Mouse (Mus musculus) CD4-positive, CD25-positive, alpha-beta regulatory T cell, adult 2 months (primary cell): Measurements from ENCODE around the gene Rcn1.

Experiments
- DNase-seq: peaks from one replicate; pipeline ENCODE4 v3.0.0-alpha.2; 2012; ENCODE audit warnings: low read depth, low spot score

The Rcn1 gene

DNA sequence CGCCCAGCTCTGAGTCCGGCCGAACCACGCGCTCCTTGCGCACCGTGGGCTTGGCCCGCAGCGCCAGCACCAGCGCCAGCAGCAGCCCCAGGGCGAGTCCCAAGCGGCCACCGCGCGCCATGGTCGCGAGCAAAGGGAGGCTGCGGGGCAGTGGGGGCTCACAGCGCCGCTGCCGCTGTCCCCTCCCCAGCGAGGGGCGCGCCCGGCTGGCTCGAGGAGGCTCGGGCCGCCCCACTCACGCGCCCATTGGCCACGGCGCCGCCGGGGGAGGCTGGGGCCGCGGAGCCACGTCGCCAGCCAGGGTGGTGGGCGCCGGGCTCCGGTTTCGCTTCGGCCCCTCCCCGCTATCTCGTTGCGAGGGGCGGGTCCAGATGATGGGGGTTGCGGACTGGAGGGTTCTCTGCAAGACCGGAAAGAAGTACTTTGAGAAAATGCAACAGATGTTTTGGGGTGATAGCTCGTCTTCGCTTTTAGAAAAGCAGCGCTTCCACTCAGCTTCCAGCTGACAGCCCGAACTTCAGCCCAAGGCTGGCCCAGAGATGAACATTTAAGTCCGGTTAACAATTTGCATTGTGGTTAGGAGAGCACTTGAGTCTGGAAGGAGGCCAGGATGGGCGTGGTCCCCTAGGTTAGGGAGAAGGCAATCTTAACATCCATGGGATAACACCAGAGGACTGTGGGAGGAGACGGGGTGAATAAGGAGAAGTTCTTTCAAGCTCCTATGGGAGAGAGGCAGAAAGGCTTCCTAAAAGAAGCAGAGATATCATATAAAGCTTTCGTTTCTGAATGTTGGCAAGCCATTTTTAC is at the start of gene Rcn1:
Gene Rcn1, minus strand, starts transcription at position 235 of the 807 bp plus-strand sequence.
- peak; percentile 82 for DNase-seq

DNA sequence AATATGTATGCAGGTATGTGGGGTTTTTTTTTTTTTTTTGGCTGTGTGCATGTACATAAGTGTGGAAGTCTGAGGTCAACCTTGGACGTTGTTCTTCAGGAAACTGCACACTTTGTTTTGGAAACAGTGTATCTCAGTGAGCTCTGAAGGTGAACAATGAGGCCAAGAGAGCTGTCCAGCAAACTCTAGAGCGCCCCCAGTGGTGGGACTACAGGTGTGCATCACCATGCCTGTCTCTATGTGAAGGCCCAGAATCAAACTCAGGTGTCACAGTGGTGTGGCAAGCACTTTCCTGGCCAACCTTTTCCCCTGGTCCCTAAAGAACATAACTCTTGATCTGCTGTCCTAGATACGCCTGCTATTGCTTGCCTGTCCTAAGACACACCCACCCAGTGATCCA is 45.0 kb upstream of the Rcn1 start:
- peak; percentile 53 for DNase-seq

DNA sequence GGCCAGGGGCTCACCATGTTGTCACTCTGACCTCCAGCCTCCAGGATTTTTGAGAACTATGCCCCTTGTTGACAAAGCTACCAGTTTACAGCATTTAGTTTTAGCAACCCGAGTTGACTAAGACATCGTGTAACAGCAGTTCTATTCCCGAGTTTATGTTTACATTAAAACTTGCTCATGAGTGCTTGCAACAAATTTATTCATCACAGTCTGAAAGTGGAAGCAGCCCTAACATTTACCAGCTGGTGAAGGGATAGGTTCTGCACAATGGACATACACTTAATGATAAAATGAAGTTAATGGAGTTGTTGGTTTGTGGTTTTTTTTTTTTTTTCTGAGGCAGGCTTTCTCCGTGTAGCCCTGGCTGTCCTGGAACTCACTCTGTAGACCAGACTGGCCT is 39.9 kb upstream of the Rcn1 start:
- no peak for DNase-seq

DNA sequence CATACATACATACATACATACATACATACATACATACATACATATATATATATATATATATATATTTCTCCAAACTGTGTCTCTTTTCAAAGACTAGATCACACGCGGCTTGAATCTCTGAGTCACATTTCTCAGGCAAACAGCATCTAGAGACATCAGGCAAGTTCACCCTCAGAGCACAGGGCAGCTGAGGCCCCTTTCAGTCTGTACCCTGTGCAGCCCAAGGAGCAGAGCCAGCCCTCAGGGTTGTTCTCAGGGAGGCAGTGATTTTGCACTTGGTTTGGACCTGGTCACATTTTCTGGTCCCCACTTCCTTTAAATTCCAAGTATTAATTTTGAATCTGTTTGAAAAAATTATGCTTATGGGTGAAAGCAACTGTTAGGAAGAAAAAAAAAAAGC is 39.4 kb upstream of the Rcn1 start:
- no peak for DNase-seq

DNA sequence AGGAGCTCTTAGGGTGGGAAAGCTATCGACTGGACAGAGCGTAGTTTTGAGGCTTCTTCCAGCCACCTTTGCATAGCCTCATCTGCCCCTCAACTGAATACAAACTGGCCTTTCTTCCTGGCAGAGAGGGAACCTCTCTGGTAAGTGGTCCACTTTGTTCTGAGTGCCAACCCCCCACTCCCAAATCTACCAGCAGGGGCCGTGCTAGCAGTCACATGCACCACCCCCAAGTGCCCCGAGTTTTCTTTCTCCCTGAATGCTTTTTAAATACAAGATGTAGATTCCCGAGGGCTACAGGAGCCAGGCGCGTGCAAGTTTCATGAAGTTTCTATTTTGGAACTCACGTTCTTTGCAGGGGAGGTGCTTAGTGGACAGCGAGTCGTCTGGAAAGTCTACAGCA is 33.8 kb upstream of the Rcn1 start:
- DNase-seq: no peak

DNA sequence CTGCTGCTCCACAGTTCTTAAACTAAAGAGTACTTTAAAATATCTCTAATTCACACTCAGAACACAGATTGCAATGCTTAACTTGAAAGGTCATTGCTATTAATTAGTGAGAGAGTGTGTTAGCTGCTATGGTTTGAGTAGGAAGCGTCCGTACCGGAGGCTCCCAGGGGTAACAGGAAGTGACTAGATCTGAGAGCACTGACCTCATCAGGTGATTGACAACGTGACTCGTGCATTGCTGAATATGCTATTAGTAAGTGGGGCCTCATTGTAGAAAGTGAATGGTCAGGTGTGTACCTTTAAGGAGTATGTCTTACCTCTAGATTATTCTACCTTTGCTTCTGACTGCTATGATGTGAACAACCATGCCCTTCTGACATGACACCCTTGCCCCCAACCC is 31.3 kb upstream of the Rcn1 start:
- DNase-seq: peak; percentile 30

DNA sequence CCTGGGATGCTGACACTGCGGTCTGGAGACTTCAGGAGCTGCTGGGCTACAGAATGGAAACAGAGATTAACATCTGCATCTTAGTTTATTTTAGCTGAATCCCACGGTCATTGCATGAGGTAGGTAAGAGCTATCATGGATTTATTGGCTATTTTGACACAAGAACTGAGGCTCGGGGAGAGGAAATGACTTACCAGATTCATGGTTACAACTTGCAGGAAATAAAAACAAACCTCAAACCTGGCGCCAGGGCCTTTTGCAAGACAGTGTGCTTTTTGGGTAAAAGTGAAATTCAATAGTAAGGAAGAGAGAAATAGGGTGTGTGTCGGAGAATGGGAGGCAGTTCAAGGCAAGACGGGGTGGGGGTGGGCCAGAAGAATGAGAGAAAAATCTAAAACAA is 30.8 kb upstream of the Rcn1 start:
- DNase-seq: no peak

DNA sequence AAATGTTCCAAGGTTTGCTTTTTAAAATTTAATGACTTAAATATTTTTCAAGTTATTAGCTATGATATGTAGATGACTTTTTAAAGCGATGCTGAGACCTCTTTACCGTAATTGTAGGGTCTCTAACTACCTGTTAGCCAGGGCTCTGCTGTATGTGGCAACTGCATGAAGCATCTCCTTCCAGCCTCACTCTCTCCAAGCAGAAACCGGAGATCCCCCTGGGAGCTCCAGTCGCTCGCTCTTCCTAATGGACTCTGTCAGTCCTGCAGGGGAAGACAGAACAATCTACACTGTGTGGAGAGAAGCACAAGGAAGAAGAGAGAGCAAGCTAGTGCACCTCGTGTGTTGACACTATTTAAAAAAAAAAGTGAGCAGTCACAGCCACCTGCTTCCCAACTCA is 29.3 kb upstream of the Rcn1 start:
- DNase-seq: no peak

DNA sequence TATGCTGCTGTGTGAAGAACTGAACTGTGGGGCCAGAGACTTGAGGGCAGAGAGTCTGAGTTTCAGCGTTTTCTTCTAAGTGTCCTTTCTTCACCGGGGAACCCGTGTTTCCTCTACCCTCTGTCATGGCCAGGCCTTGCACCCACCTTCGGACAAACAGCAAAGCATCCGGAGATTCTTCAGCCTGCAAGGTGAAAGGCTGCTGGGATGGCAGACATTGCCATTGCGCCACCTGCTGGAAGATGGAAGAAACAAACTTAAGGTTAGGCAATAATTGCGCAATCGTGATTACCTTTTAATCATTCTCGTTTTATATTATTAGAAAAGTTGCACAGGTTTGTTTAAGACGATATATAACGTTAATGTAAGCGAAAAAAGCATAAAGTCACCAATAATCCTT is 28.9 kb upstream of the Rcn1 start:
- peak; percentile 87 for DNase-seq

DNA sequence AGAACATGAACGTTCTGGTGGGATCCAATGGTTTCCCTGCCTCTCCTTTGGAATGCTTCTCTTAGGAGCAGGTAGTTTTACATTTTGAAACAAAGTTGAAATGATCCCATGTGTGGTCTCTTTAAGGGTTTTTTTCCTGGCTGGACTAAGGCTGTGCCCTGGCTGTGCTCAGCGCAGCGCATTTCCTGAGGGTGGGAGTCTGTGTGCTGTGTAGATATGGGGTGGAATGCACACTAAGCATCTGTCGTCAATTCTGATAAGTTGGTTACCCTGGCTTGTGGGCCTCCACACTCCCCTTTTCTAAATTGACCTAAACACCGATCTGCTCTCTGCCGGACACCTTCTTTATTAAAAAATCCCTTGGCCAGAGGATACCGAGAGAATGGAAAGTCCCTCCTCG is 28.3 kb upstream of the Rcn1 start:
- no peak for DNase-seq

DNA sequence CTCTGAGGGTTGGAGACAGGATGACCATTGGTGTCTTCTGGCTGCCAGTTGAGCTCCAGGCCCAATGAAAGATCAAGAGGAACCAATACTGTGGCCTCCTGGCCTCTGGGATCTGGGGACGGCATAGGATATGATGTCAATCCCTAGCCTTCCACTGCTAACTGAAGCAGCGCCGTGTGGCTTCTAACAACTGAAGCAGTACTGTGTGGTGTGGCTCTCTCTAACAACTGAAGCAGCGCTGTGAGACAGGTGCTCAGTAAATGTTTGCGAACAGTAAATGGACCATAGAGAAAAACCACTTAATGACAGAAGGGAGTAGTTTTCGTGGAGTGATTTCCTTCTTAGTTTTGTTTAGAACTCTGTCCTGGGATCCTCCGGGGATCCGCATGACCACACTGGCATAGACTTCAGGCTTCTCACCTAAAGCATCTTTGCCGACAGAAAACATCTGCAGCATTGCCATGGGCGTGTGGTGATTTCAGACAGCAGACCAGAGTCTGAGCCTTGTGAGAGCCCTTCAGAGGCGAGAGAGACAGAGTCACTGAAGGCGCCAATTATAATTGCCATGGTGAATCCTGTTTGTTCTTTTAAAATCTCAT is 19.6 kb upstream of the Rcn1 start:
- DNase-seq: no peak

DNA sequence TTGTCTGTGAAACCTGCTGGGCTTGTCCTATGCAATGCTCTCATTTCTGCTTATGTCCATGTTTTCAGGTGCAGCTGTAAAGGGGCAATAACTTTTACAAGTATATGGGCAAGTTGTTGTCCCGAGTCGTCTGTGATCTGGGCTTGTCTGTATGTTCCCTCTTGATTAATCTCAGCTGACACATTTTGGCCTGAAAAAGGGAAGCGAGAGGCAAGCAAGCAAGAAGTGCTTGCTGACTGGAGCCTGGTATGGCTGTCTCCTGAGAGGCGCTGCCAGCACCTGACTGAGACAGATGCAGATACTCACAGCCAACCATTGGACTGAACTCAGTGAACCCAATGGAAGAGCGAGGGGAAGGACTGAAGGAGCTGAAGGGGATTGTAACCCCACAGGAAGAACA is 18.5 kb upstream of the Rcn1 start:
- no peak for DNase-seq

DNA sequence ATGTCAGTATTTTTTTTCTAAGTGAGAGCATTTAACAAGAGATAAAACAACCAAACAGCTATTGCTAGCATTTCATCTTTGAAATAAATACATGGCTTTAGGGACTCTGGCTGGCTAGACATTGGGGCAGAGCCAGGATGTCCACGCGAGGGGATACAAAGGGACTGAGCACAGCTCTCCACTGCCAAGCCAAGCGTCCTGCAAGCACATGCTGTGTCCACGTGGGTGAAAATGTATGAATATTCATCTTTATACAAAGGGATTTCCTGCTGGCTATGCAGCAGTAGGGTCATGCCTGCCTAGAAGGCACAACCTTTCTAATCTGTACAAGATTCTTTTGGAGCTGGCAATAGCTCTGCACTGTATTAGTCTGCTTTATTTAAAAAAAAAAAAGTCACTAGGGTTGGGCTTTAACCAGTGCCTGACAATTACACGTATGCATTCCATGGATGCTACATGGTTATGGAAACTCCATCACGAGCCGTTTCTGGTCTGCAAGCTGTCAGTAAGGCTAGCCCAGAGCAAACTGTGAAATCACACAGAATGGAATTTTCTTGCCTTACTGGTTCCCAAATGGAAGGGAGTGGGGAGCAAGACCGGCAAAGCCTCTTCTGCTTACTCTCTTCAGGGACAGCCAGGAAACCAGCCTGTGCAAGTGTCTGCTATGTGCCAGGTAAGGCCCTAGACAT is 17.7 kb upstream of the Rcn1 start:
- no peak for DNase-seq

DNA sequence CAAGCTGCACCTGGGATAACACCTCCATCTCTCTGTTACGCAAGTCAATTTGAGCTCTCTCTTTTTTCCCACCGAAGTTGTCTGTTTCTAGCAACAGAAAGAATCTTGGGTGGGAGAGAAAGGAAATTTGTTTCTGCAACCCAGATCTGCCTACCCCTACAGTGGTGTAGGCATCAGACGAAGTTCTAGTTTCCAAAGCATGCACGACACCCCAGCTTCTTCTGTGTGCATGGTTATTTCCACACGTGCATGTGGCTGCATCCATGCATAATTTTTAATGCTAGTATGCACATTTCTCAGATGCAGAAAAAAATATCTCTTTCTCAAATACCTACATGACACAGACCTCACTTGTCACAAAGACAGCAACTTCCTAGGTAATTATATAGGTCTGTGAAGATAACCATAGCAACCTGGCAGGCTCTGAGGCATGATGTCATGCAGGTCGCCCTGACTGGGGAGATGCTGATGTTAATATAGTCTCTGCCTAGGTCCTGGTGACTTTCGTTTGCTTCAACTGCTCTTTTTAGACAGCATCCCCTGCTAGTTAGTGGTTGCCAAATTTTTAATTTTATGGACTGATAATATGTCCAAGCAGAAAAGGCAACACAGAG is 17.0 kb upstream of the Rcn1 start:
- no peak for DNase-seq

DNA sequence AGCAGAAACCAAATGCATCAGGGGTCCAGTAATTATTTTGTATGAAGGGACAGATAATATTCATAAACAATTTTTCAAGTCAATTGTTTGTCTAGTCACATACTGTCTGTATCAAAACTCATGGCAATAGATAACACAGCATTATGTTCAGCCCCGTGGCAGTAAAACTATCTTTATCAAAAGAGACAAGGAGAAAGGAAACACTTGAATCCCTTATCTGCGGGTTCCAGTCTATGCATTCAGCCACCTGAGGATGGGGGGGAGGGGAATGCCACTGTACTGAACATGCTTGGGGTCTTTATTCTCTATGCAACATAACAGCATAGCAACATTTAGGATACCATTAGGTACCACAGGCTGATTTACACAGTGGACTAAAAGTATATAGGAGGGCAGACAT is 15.2 kb upstream of the Rcn1 start:
- no peak for DNase-seq

DNA sequence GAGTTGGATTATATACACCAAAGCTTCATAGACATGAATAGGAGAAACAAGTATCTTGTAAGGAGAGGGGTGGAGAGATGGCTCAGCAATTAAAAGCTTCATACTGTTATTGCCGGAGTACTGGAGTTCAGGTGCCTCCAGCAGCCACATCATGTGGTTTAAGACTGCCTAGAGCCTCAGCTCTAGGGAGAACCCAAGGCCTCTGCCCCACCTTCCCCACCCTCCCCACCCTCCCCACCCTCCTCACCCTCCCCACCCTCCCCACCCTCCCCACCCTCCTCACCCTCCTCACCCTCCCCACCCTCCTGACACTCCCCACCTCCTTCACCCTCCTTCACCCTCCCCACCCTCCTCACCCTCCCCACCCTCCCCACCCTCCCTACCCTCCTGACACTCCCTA is 10.1 kb upstream of the Rcn1 start:
- no peak for DNase-seq

DNA sequence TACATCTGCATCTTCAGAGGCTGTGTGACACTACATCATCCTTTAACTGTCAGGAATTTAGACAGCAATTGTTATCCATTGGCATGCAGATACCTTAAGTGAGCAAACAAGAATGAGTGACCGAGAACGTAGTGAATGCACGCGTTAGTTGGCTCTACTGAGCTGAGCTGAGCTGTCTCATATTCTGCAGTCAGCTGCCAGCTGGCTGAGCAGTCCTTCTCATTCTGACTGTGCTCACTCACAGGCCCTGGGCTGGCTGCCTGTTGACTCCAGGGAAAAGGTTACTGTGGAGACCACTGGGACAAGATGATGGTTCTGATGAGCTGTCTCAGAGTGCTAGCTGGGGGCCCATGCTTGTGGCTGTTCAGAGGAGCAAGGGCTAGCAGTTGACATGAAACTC is 9.4 kb upstream of the Rcn1 start:
- DNase-seq: no peak

DNA sequence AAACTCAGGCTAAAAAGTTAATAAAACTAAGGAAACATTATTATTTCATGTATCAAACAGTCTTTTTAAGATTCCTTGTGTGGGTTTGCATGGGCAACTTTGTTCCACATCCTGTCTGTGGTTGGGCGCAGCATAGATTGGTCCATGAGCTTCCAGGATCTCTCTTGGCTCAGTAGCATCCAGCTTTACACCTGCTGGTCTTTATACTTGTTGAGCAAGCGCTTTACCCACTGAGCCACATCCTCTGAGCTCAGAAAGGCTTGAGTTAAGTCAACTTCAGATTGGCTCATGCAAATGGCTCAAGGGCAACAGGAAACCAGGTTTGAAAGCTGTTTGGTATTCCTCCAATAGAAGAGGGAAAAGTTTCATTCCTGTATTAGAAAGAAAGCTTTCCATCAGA is 3.1 kb upstream of the Rcn1 start:
- peak; percentile 51 for DNase-seq

DNA sequence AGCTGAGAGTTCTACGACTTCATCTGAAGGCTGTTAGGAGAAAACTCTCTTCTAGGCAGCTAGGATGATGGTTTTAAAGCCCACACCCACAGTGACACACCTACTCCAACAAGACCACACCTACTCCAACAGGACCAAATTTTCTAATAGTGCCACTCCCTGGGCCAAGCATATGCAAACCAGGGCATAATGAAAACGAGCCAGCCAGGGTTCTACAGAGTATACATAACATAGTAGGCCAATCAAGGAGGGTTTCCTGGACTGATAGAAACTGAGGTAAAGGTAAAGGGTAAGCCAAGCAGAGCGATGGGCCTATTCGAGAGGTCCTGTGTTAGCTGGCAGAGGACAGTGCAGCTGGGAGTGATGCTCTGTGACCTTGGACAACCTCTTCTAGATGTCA is 1.4 kb upstream of the Rcn1 start:
- no peak for DNase-seq

DNA sequence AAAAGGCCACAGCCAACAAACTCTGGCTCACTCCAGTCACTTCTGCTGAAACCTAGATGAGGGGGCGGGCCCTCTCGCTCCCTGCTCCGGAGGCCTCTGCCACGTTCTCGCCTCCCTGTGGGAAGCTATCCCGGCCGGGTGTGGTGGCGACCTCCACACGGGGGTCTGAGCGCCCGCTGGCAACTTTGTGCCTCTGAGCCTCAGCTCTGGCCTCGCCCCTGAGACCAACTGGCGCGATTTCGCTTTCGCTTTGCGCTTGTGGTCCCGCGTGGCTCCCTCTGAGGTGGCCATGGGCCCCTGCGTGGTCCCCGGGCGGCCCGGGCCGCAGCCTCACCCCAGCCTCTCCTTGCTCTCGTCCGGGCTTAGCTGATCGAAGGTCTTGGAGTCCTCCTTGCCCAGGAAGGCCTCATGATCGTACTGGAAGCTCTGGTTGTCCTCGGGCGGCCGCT is 459 bp downstream of the Rcn1 start:
- DNase-seq: peak; percentile 73

DNA sequence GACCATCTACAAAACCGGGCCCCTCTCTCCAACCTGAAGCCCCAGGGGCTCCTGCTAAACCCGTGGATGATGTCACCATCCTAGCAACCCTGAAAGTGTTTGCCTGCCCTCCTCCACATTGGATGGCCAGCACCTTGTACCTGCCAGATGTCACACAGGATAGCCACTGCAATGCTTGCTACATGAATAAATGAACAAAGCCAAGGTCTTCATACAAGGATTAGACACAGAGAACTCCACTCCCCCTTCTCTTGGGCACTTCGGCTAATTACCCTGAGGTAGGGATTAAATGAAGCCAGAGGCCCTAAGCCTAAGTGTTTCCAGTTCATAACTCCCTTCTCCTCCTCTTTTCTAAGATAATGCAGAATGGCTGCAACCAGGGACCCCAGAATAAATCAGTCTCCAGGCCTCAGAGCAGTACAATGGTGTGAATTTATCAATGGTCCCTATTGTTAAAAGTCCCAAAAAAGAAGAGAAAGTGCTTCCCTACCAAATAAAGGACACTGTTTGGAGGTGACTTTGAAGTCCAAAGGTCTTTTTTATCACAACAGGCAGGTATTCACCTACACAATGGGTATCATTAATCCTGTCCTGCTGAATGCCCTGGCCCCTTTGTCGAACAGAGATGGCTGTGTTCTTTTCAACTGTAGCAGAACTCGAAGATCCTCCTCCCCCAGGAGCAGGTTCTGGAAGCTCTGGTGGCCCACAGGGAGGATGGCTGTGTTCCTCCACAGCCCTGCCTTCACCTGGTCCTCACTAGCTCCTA is 1.5 kb downstream of the Rcn1 start:
- no peak for DNase-seq

DNA sequence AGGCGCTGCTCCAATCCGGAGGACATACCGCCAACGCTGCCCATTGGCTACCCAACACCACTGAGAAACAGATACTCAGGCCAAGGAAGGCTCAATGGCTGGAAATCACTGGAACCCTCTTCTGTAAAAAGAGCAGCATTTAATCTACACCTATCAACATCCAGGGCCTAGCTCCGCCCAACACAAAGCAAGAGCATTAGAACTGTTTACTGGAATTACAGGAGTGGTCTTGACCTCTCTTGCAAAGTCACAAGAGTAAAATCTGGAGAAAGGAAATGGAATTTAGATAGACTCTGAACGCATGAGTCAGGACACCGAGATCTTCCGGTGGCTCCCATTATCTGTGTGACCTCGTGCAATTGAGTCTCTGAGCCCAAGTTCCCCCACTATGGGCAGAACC is 3.1 kb downstream of the Rcn1 start:
- no peak for DNase-seq
